Mouse (Mus musculus): ENCODE results near the gene Phrf1.

Phrf1 gene

GRCm38 (mm10) chr7:141292583-141293388 is 64.2 kb downstream of the Phrf1 start:
- DNase-seq (ENCODE audit: low read depth, low spot score) = no peak

GRCm38 (mm10) chr7:141293852-141294471 is 65.4 kb downstream of the Phrf1 start:
- DNase-seq (ENCODE audit: low read depth, low spot score) = no peak

GRCm38 (mm10) chr7:141294479-141294878 is 65.9 kb downstream of the Phrf1 start:
- no peak for DNase-seq (ENCODE audit: low read depth, low spot score)

- DNase-seq (ENCODE audit: low read depth, low spot score) = no peak
Measured at GRCm38 (mm10) chr7:141297926-141298650, 69.5 kb downstream of the Phrf1 start.

- no peak for DNase-seq (ENCODE audit: low read depth, low spot score)
Measured at GRCm38 (mm10) chr7:141299175-141299574, 70.6 kb downstream of the Phrf1 start.

GRCm38 (mm10) chr7:141301386-141301785 is 72.8 kb downstream of the Phrf1 start:
- DNase-seq (ENCODE audit: low read depth, low spot score) = no peak

- DNase-seq (ENCODE audit: low read depth, low spot score) = no peak
Measured at GRCm38 (mm10) chr7:141302702-141303268, 74.2 kb downstream of the Phrf1 start.

- DNase-seq (ENCODE audit: low read depth, low spot score) = no peak
Measured at GRCm38 (mm10) chr7:141304537-141304936, 76.0 kb downstream of the Phrf1 start.

All from retina, postnatal 7 days (tissue).